Mouse (Mus musculus): ENCODE data around the gene Tcp11l2. TPM values are rescaled to one million over a fixed set of nuclear protein-coding genes. Genes with fewer than 3 reads are reported as not detected.
A peak's percentile ranks its signal among the peaks of the same experiment; 100 is the strongest.

The Tcp11l2 gene
- polyA plus RNA-seq, 1 experiment from 2014 or later = 15.1 TPM

- no peak overlapping the region for H3K4me2 ChIP-seq
- H3K9ac ChIP-seq = no peak overlapping the region
- H3K27ac ChIP-seq (ENCODE audit: low read depth) = no peak overlapping the region
- DNase-seq (no peak), ATAC-seq (ENCODE audit: insufficient read depth) (no peak)
- no peaks in the 10 kb centered on the region for H3K9me3 ChIP-seq (ENCODE audit: low read depth, low read length)
- no peaks in the 10 kb centered on the region for H3K4me1 ChIP-seq (ENCODE audit: insufficient read depth)
- no peaks in the 10 kb centered on the region for H3K27me3 ChIP-seq (ENCODE audit: insufficient read depth, low read length)
- H3K4me3 ChIP-seq (ENCODE audit: low read depth, low read length) = no peak overlapping the region
- no peak for TF ChIP-seq CTCF (IDR thresholded peaks at IDR 0.05; ENCODE audit: low read depth)
- 78% methylated on average over 4 of the region's 4 CpGs for WGBS
- peaks cover 16% of the 10 kb centered on the region for H3K36me3 ChIP-seq (ENCODE audit: insufficient read depth)
These were observed 77.6 kb downstream of the Tcp11l2 start for GRCm38 (mm10) chr10:84654029-84654428.

- H3K4me1 ChIP-seq (ENCODE audit: insufficient read depth) = no peaks in the 10 kb centered on the region
- 85% methylated on average over 4 of the region's 4 CpGs for WGBS
- no peaks in the 10 kb centered on the region for H3K27me3 ChIP-seq (ENCODE audit: insufficient read depth, low read length)
- DNase-seq = no peak
- H3K27ac ChIP-seq (ENCODE audit: low read depth) = no peak overlapping the region
- H3K36me3 ChIP-seq (ENCODE audit: insufficient read depth) = peaks cover 16% of the 10 kb centered on the region
- H3K4me2 ChIP-seq = no peak overlapping the region
- no peak overlapping the region for H3K9ac ChIP-seq
- ATAC-seq (ENCODE audit: insufficient read depth) = no peak
- no peaks in the 10 kb centered on the region for H3K9me3 ChIP-seq (ENCODE audit: low read depth, low read length)
- no peak overlapping the region for H3K4me3 ChIP-seq (ENCODE audit: low read depth, low read length)
- TF ChIP-seq CTCF (IDR thresholded peaks at IDR 0.05; ENCODE audit: low read depth) = no peak
These were observed 78.3 kb downstream of the Tcp11l2 start for GRCm38 (mm10) chr10:84654731-84655130.

GRCm38 (mm10) chr10:84656618-84657017, 80.2 kb downstream of the Tcp11l2 start:
- Histone ChIP-seq H3K27me3 (ENCODE audit: insufficient read depth, low read length) (no peaks in the 10 kb centered on the region), H3K9me3 (ENCODE audit: low read depth, low read length) (no peaks in the 10 kb centered on the region)

GRCm38 (mm10) chr10:84657437-84658087, 81.1 kb downstream of the Tcp11l2 start:
- Histone ChIP-seq H3K4me2 (no peak overlapping the region), H3K9ac (no peak overlapping the region), H3K27me3 (ENCODE audit: insufficient read depth, low read length) (no peaks in the 10 kb centered on the region), H3K27ac (ENCODE audit: low read depth) (no peak overlapping the region), H3K4me3 (ENCODE audit: low read depth, low read length) (no peak overlapping the region), H3K4me1 (ENCODE audit: insufficient read depth) (no peaks in the 10 kb centered on the region), H3K36me3 (ENCODE audit: insufficient read depth) (peaks cover 15% of the 10 kb centered on the region; the same call in 1 of the 2 replicates), H3K9me3 (ENCODE audit: low read depth, low read length) (no peaks in the 10 kb centered on the region)
- ATAC-seq (ENCODE audit: insufficient read depth) (no peak), DNase-seq (peak; percentile 11)
- TF ChIP-seq CTCF (IDR thresholded peaks at IDR 0.05; ENCODE audit: low read depth) = no peak
- WGBS = 60% methylated on average over 6 of the region's 6 CpGs

More at GRCm38 (mm10) chr10:84656618-84657017, 80.2 kb downstream of the Tcp11l2 start:
- Histone ChIP-seq H3K36me3 (ENCODE audit: insufficient read depth) (peaks cover 17% of the 10 kb centered on the region), H3K9ac (no peak overlapping the region), H3K4me1 (ENCODE audit: insufficient read depth) (no peaks in the 10 kb centered on the region), H3K4me2 (no peak overlapping the region), H3K4me3 (ENCODE audit: low read depth, low read length) (no peak overlapping the region), H3K27ac (ENCODE audit: low read depth) (no peak overlapping the region)
- 61% methylated on average over 4 of the region's 4 CpGs for WGBS
- no peak for ATAC-seq (ENCODE audit: insufficient read depth)
- no peak for TF ChIP-seq CTCF (IDR thresholded peaks at IDR 0.05; ENCODE audit: low read depth)
- no peak for DNase-seq

- H3K9ac ChIP-seq = no peak overlapping the region
- no peak overlapping the region for H3K4me2 ChIP-seq
- no peak overlapping the region for H3K4me3 ChIP-seq (ENCODE audit: low read depth, low read length)
- no peaks in the 10 kb centered on the region for H3K4me1 ChIP-seq (ENCODE audit: insufficient read depth)
- no peak for TF ChIP-seq CTCF (IDR thresholded peaks at IDR 0.05; ENCODE audit: low read depth)
- ATAC-seq (ENCODE audit: insufficient read depth) = no peak
- no peaks in the 10 kb centered on the region for H3K27me3 ChIP-seq (ENCODE audit: insufficient read depth, low read length)
- peaks cover 8% of the 10 kb centered on the region; the same call in 1 of the 2 replicates for H3K36me3 ChIP-seq (ENCODE audit: insufficient read depth)
- no peaks in the 10 kb centered on the region for H3K9me3 ChIP-seq (ENCODE audit: low read depth, low read length)
- WGBS = 57% methylated on average over 18 of the region's 18 CpGs
- no peak overlapping the region; the same call in 1 of the 2 replicates for H3K27ac ChIP-seq (ENCODE audit: low read depth)
- peak; percentile 28 for DNase-seq
These were observed 81.8 kb downstream of the Tcp11l2 start for GRCm38 (mm10) chr10:84658088-84658848.

GRCm38 (mm10) chr10:84659281-84659680, 82.9 kb downstream of the Tcp11l2 start:
- no peak for TF ChIP-seq CTCF (IDR thresholded peaks at IDR 0.05; ENCODE audit: low read depth)
- H3K27me3 ChIP-seq (ENCODE audit: insufficient read depth, low read length) = no peaks in the 10 kb centered on the region
- ATAC-seq (ENCODE audit: insufficient read depth) (no peak), DNase-seq (no peak)
- H3K27ac ChIP-seq (ENCODE audit: low read depth) = no peak overlapping the region
- H3K4me2 ChIP-seq = no peak overlapping the region
- H3K36me3 ChIP-seq (ENCODE audit: insufficient read depth) = 0 out of 2 replicates have a peak, but pooled peaks cover 4% of the 10 kb centered on the region
- no peak overlapping the region for H3K4me3 ChIP-seq (ENCODE audit: low read depth, low read length)
- no peaks in the 10 kb centered on the region for H3K4me1 ChIP-seq (ENCODE audit: insufficient read depth)
- WGBS = 90% methylated on average over 3 of the region's 3 CpGs
- H3K9me3 ChIP-seq (ENCODE audit: low read depth, low read length) = no peaks in the 10 kb centered on the region
- no peak overlapping the region for H3K9ac ChIP-seq

GRCm38 (mm10) chr10:84662138-84662537, 85.7 kb downstream of the Tcp11l2 start:
- no peaks in the 10 kb centered on the region for H3K9me3 ChIP-seq (ENCODE audit: low read depth, low read length)
- no peak for DNase-seq
- 90% methylated on average over 6 of the region's 6 CpGs for WGBS
- no peaks in the 10 kb centered on the region for H3K4me1 ChIP-seq (ENCODE audit: insufficient read depth)
- no peaks in the 10 kb centered on the region for H3K27me3 ChIP-seq (ENCODE audit: insufficient read depth, low read length)
- H3K36me3 ChIP-seq (ENCODE audit: insufficient read depth) = 0 out of 2 replicates have a peak, but pooled peaks cover 4% of the 10 kb centered on the region
- H3K4me2 ChIP-seq = no peak overlapping the region
- ATAC-seq (ENCODE audit: insufficient read depth) = no peak
- H3K4me3 ChIP-seq (ENCODE audit: low read depth, low read length) = no peak overlapping the region
- no peak overlapping the region for H3K9ac ChIP-seq
- no peak for TF ChIP-seq CTCF (IDR thresholded peaks at IDR 0.05; ENCODE audit: low read depth)
- H3K27ac ChIP-seq (ENCODE audit: low read depth) = no peak overlapping the region

Other genes starting within 250 kb of the Tcp11l2 start
- 1.5 and 1.8 TPM in 2 replicates for gene Nuak1, start 136.0 kb upstream of the Tcp11l2 start, polyA plus RNA-seq (2014; fragmentation: Nextera tagmentation; extraction: Ambion mirVana)
- 177 and 179 TPM in 2 replicates for gene Ckap4, start 42.6 kb upstream of the Tcp11l2 start, polyA plus RNA-seq (2014; fragmentation: Nextera tagmentation; extraction: Ambion mirVana)
- 15.7 and 16.4 TPM in 2 replicates for gene Polr3b, start 45.7 kb downstream of the Tcp11l2 start, polyA plus RNA-seq (2014; fragmentation: Nextera tagmentation; extraction: Ambion mirVana)
- not detected in 2 replicates for gene Rfx4, start 179.4 kb downstream of the Tcp11l2 start, polyA plus RNA-seq (2014; fragmentation: Nextera tagmentation; extraction: Ambion mirVana)

Data from lung, embryonic 14.5 days (tissue).